Mouse (Mus musculus) frontal cortex, adult 2 months (tissue): ENCODE measurements around the gene Fhl5. TPM values are rescaled to one million over a fixed set of nuclear protein-coding genes. Genes with fewer than 3 reads are reported as not detected.

Experiments
- polyA plus RNA-seq: library from polyadenylated mRNA; depleted of rRNA; stranded (reverse); fragments of >200 nt; gene quantifications from 2 replicates; pipeline ENCODE4 v1.2.3, GENCODE M21; 2012; rRNA removed

The Fhl5 gene
- polyA plus RNA-seq, 1 experiment: 0.18 TPM

Other genes with a start within 250 kb of the Fhl5 start
- gene Ufl1, start 38.9 kb upstream of the Fhl5 start, polyA plus RNA-seq: 14.5 and 15.4 TPM in 2 replicates